Mouse (Mus musculus) forebrain, embryonic 12.5 days (tissue): ENCODE measurements around the gene Tcl1b5. TPM values are rescaled to one million over a fixed set of nuclear protein-coding genes. Genes with fewer than 3 reads are reported as not detected.
"Not testable (repeated sequence)": the region's sequence is repeated elsewhere in the genome, so short reads cannot be mapped to it uniquely, and the experiment has no call there.

Experiments used
- ATAC-seq: fragments of 200-750 bp; cut with Nextera tagmentation; 2 replicates; pipeline ENCODE4 v1.8.0; 2017; ENCODE audit warnings: moderate TSS enrichment; ENCODE audit not compliant: low FRiP score
- H3K27ac ChIP-seq: fragments of 300-500 bp; sonication (generic); 2 replicates; pipeline ENCODE4 v1.5.1; 2016; ENCODE audit warnings: mild to moderate bottlenecking
- H3K27me3 ChIP-seq: fragments of 300-500 bp; sonication (generic); 2 replicates; pipeline ENCODE4 v1.6.1; 2016; ENCODE audit warnings: mild to moderate bottlenecking
- H3K36me3 ChIP-seq: fragments of 300-500 bp; sonication (generic); replicated peaks from 2 replicates; pipeline ENCODE4 v1.6.1; 2016; ENCODE audit warnings: mild to moderate bottlenecking
- H3K4me1 ChIP-seq: fragments of 300-500 bp; sonication (generic); 2 replicates; pipeline ENCODE4 v1.6.1; 2016
- H3K4me2 ChIP-seq: fragments of 300-500 bp; sonication (generic); 2 replicates; pipeline ENCODE4 v1.6.1; 2016; ENCODE audit warnings: mild to moderate bottlenecking, moderate library complexity
- H3K4me3 ChIP-seq: fragments of 300-500 bp; sonication (generic); replicated peaks from 2 replicates; pipeline ENCODE4 v1.5.1; 2016; ENCODE audit warnings: mild to moderate bottlenecking
- H3K9ac ChIP-seq: fragments of 300-500 bp; sonication (generic); 2 replicates; pipeline ENCODE4 v1.6.1; 2016; ENCODE audit warnings: mild to moderate bottlenecking
- H3K9me3 ChIP-seq: fragments of 300-500 bp; sonication (generic); 2 replicates; pipeline ENCODE4 v1.6.1; 2016
- WGBS: fragments of 180-500 bp; shearing (Covaris S2); methylation state at CpG from one replicate; pipeline ENCODE4 v1.1.7; 2016; 5-methylcytosine and 5-hydroxymethylcytosine counted together
- polyA plus RNA-seq: library from polyadenylated mRNA; unstranded; fragments of >200 nt; fragmentation: Nextera tagmentation; extraction: Ambion mirVana; gene quantifications from 2 replicates; pipeline ENCODE4 v1.2.1, GENCODE M21; 2016

Gene Tcl1b5
- polyA plus RNA-seq, 1 experiment from 2014 or later = not detected

GRCm38 (mm10) chr12:105166734-105167133 lies 9.4 kb upstream of the Tcl1b5 start:
- Histone ChIP-seq H3K9ac (no peak overlapping the region), H3K27ac (no peak overlapping the region), H3K4me3 (no peak overlapping the region), H3K36me3 (no peaks in the 10 kb centered on the region), H3K4me2 (no peak overlapping the region), H3K27me3 (0 out of 2 replicates have a peak, but pooled peaks cover 4% of the 10 kb centered on the region), H3K4me1 (no peaks in the 10 kb centered on the region), H3K9me3 (no peaks in the 10 kb centered on the region)
- ATAC-seq = no peak
- WGBS = 77% methylated on average over 3 of the region's 3 CpGs

- 0 out of 2 replicates have a peak, but pooled peaks cover 4% of the 10 kb centered on the region for H3K27me3 ChIP-seq
- no peak overlapping the region for H3K9ac ChIP-seq
- no peaks in the 10 kb centered on the region for H3K4me1 ChIP-seq
- H3K27ac ChIP-seq = no peak overlapping the region
- no peak overlapping the region for H3K4me3 ChIP-seq
- H3K4me2 ChIP-seq = no peak overlapping the region
- H3K36me3 ChIP-seq = no peaks in the 10 kb centered on the region
- WGBS = 80% methylated on average over 2 of the region's 2 CpGs
- ATAC-seq = no peak
- no peaks in the 10 kb centered on the region for H3K9me3 ChIP-seq
Observed at GRCm38 (mm10) chr12:105173366-105173765, 2.8 kb upstream of the Tcl1b5 start.

DNA sequence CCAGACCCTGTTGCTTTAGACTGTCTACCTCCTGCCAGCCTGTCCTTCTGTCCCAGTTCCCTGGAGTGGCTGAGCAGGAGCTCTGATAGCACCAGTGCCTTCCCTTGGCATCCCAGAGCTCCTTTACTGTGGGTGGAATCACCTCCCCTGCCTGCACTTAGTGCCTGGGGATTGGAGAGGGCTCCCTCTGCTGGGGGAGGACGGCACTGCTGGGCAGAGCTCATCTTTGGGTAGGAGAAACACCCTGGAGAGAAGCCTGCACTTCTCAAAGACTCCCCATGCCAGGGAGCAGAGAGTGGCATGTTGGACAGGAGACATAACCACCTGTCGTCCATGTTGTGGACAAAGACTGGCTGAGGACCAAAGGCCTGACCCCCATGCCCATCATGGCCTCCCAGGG lies 1.8 kb upstream of the Tcl1b5 start:
- H3K4me1 ChIP-seq, H3K36me3 ChIP-seq, H3K4me2 ChIP-seq, H3K27me3 ChIP-seq, H3K4me3 ChIP-seq, H3K27ac ChIP-seq, H3K9me3 ChIP-seq, ATAC-seq, H3K9ac ChIP-seq: not testable (repeated sequence)
- WGBS = 38% methylated on average over 2 of the region's 2 CpGs

- ATAC-seq, H3K4me2 ChIP-seq, H3K9me3 ChIP-seq, H3K9ac ChIP-seq, H3K27ac ChIP-seq, H3K36me3 ChIP-seq, H3K27me3 ChIP-seq, H3K4me1 ChIP-seq, H3K4me3 ChIP-seq: not testable (repeated sequence)
- 78% methylated on average over 4 of the region's 4 CpGs for WGBS
Observed at GRCm38 (mm10) chr12:105181040-105181644, 5.0 kb downstream of the Tcl1b5 start.

- H3K9ac ChIP-seq, H3K4me3 ChIP-seq, H3K4me1 ChIP-seq, H3K27me3 ChIP-seq, H3K9me3 ChIP-seq, H3K36me3 ChIP-seq, ATAC-seq, H3K4me2 ChIP-seq, H3K27ac ChIP-seq: not testable (repeated sequence)
- 45% methylated on average over 2 of the region's 2 CpGs for WGBS
Observed at GRCm38 (mm10) chr12:105188980-105189379, 12.8 kb downstream of the Tcl1b5 start.

- H3K4me3 ChIP-seq, H3K4me2 ChIP-seq, ATAC-seq, H3K27ac ChIP-seq, H3K9ac ChIP-seq, H3K27me3 ChIP-seq, H3K4me1 ChIP-seq, H3K36me3 ChIP-seq, H3K9me3 ChIP-seq: not testable (repeated sequence)
- WGBS = 94% methylated on average over 6 of the region's 6 CpGs
Observed at GRCm38 (mm10) chr12:105190743-105191142, 14.6 kb downstream of the Tcl1b5 start, which contains the start of gene Tcl1b3. TSS of gene Tcl1b3 (plus strand) at chr12:105191043.

GRCm38 (mm10) chr12:105199684-105200497 lies 23.7 kb downstream of the Tcl1b5 start:
- H3K27me3 ChIP-seq, H3K36me3 ChIP-seq, H3K4me1 ChIP-seq, H3K4me2 ChIP-seq, H3K9ac ChIP-seq, H3K27ac ChIP-seq, ATAC-seq, H3K4me3 ChIP-seq, H3K9me3 ChIP-seq: not testable (repeated sequence)
- WGBS = 15% methylated on average over 7 of the region's 7 CpGs

- not testable (repeated sequence) for H3K27ac ChIP-seq, H3K36me3 ChIP-seq, H3K4me3 ChIP-seq, ATAC-seq, H3K27me3 ChIP-seq, H3K4me2 ChIP-seq, H3K9ac ChIP-seq, H3K4me1 ChIP-seq, H3K9me3 ChIP-seq
- 79% methylated on average over 1 of the region's 1 CpGs for WGBS
Observed at GRCm38 (mm10) chr12:105201657-105202056, 25.5 kb downstream of the Tcl1b5 start, which contains the start of gene Tcl1b4. TSS of gene Tcl1b4 (plus strand) at chr12:105201957.

DNA sequence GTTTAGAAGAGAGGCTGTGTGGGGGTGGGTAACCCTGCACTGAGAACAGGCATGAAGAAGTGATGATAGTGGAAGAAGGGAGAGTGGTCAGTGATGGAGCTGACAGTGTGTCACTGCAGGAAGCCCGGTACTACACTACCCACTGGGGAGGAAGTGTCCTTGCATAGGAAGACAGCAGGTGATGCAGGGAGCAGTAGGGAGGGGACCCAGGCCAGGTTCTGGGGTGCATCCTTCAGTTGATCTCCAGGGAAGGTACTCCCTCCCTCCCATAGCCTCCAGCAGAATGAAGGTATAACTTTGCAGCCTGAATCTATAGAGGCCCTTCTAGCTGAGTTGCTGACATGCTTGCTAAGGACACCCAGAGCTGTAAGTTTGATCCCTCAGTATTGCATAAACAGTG lies 30.9 kb downstream of the Tcl1b5 start:
- H3K27me3 ChIP-seq = no peaks in the 10 kb centered on the region
- ATAC-seq = no peak
- 65% methylated on average over 1 of the region's 1 CpGs for WGBS
- H3K4me3 ChIP-seq = no peak overlapping the region
- H3K36me3 ChIP-seq = no peaks in the 10 kb centered on the region
- H3K9ac ChIP-seq = no peak overlapping the region
- H3K4me2 ChIP-seq = no peak overlapping the region
- no peaks in the 10 kb centered on the region for H3K9me3 ChIP-seq
- H3K4me1 ChIP-seq = peaks cover 6% of the 10 kb centered on the region; the same call in 1 of the 2 replicates
- no peak overlapping the region for H3K27ac ChIP-seq

- H3K36me3 ChIP-seq = no peaks in the 10 kb centered on the region
- no peak for ATAC-seq
Observed at GRCm38 (mm10) chr12:105208441-105208840, 32.3 kb downstream of the Tcl1b5 start.

GRCm38 (mm10) chr12:105209231-105209630 lies 33.1 kb downstream of the Tcl1b5 start:
- peaks cover 6% of the 10 kb centered on the region; the same call in 1 of the 2 replicates for H3K4me1 ChIP-seq
- no peak overlapping the region for H3K9ac ChIP-seq
- H3K27me3 ChIP-seq = no peaks in the 10 kb centered on the region
- no peak overlapping the region for H3K27ac ChIP-seq
- no peaks in the 10 kb centered on the region for H3K36me3 ChIP-seq
- no peak overlapping the region for H3K4me3 ChIP-seq
- no peak overlapping the region for H3K4me2 ChIP-seq
- H3K9me3 ChIP-seq = no peaks in the 10 kb centered on the region
- 93% methylated on average over 7 of the region's 7 CpGs for WGBS
- no peak for ATAC-seq

More at GRCm38 (mm10) chr12:105208441-105208840, 32.3 kb downstream of the Tcl1b5 start:
- H3K9me3 ChIP-seq = no peaks in the 10 kb centered on the region
- no peak overlapping the region for H3K27ac ChIP-seq
- H3K4me3 ChIP-seq = no peak overlapping the region
- 93% methylated on average over 1 of the region's 1 CpGs for WGBS
- H3K4me2 ChIP-seq = no peak overlapping the region
- H3K9ac ChIP-seq = no peak overlapping the region; the same call in 1 of the 2 replicates
- H3K27me3 ChIP-seq = no peaks in the 10 kb centered on the region
- H3K4me1 ChIP-seq = peaks cover 6% of the 10 kb centered on the region; the same call in 1 of the 2 replicates

- no peak overlapping the region for H3K9ac ChIP-seq
- H3K4me2 ChIP-seq = no peak overlapping the region
- H3K4me3 ChIP-seq = no peak overlapping the region
- no peaks in the 10 kb centered on the region for H3K36me3 ChIP-seq
- H3K9me3 ChIP-seq = no peaks in the 10 kb centered on the region
- no peaks in the 10 kb centered on the region for H3K27me3 ChIP-seq
- ATAC-seq = no peak
- WGBS = 90% methylated on average over 7 of the region's 7 CpGs
- H3K4me1 ChIP-seq = no peaks in the 10 kb centered on the region
- H3K27ac ChIP-seq = no peak overlapping the region
Observed at GRCm38 (mm10) chr12:105217101-105217760, 41.1 kb downstream of the Tcl1b5 start.
